Mouse (Mus musculus) forebrain, embryonic 16.5 days (tissue): Measurements from ENCODE around the gene Gimap4. TPM values are rescaled to one million over a fixed set of nuclear protein-coding genes. Genes with fewer than 3 reads are reported as not detected.

Experiments used
- ATAC-seq: fragments of 200-750 bp; cut with Nextera tagmentation; 2 replicates; pipeline ENCODE4 v1.8.0; 2017; ENCODE audit warnings: mild to moderate bottlenecking, moderate library complexity
- H3K27ac ChIP-seq: fragments of 300-500 bp; sonication (generic); 2 replicates; pipeline ENCODE4 v1.5.1; 2014; ENCODE audit warnings: low read length, control low read depth
- H3K27me3 ChIP-seq: fragments of 300-500 bp; sonication (generic); replicated peaks from 2 replicates; pipeline ENCODE4 v1.6.1; 2014; ENCODE audit warnings: low read length; ENCODE audit not compliant: control insufficient read depth, insufficient read depth
- H3K36me3 ChIP-seq: fragments of 300-500 bp; sonication (generic); 2 replicates; pipeline ENCODE4 v1.6.1; 2014; ENCODE audit not compliant: control insufficient read depth, insufficient read depth
- H3K4me1 ChIP-seq: fragments of 300-500 bp; sonication (generic); replicated peaks from 2 replicates; pipeline ENCODE4 v1.6.1; 2014; ENCODE audit warnings: low read length; ENCODE audit not compliant: control insufficient read depth, insufficient read depth
- H3K4me2 ChIP-seq: fragments of 300-500 bp; sonication (generic); 2 replicates; pipeline ENCODE4 v1.6.1; 2014; ENCODE audit warnings: mild to moderate bottlenecking, low read length, control low read depth
- H3K4me3 ChIP-seq: fragments of 300-500 bp; sonication (generic); replicated peaks from 2 replicates; pipeline ENCODE4 v1.5.1; 2014; ENCODE audit warnings: mild to moderate bottlenecking, low read length, control low read depth
- H3K9ac ChIP-seq: fragments of 300-500 bp; sonication (generic); replicated peaks from 2 replicates; pipeline ENCODE4 v1.6.1; 2014; ENCODE audit warnings: low read depth, low read length, control low read depth
- H3K9me3 ChIP-seq: fragments of 300-500 bp; sonication (generic); 2 replicates; pipeline ENCODE4 v1.6.1; 2016; ENCODE audit warnings: low read length; ENCODE audit not compliant: control insufficient read depth
- WGBS: fragments of 180-500 bp; shearing (Covaris S2); extraction: QIAGEN DNeasy Blood & Tissue Kit; methylation state at CpG from one replicate; pipeline ENCODE4 v1.1.7; 2014; 5-methylcytosine and 5-hydroxymethylcytosine counted together
- polyA plus RNA-seq: library from polyadenylated mRNA; unstranded; fragments of >200 nt; fragmentation: Nextera tagmentation; extraction: Ambion mirVana; gene quantifications from 2 replicates; pipeline ENCODE4 v1.2.1, GENCODE M21; 2015

Gene Gimap4
- polyA plus RNA-seq, 1 experiment from 2014 or later: 1.2 TPM

GRCm38 (mm10) chr6:48696830-48697554 is 12.6 kb downstream of the Gimap4 start:
- WGBS: 68% methylated on average over 4 of the region's 4 CpGs
- Histone ChIP-seq H3K4me1 (no peaks in the 10 kb centered on the region), H3K27me3 (no peaks in the 10 kb centered on the region), H3K4me2 (no peak overlapping the region), H3K4me3 (no peak overlapping the region), H3K36me3 (no peaks in the 10 kb centered on the region), H3K27ac (no peak overlapping the region), H3K9me3 (no peaks in the 10 kb centered on the region), H3K9ac (no peak overlapping the region)
- ATAC-seq: no peak

DNA sequence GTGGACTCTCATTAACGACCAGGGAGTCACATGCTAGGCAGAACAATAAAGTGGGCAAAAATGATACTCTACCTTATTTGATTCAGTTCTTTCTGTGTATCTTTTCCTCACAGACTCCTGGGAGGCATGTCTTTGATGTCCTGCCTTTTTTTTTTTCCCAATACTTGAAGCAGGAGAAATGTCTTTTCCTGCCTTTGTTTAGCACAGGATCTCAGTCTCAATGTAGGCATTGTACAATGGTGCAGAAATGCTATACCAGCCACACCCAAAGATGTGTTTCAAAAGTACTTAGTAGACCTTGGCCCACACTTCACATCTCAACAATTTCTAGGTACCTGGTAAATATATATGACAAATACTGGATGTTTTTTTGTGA is 13.2 kb downstream of the Gimap4 start:
- no peak for ATAC-seq
- H3K27me3 ChIP-seq: no peaks in the 10 kb centered on the region
- no peak overlapping the region for H3K9ac ChIP-seq
- H3K9me3 ChIP-seq: no peaks in the 10 kb centered on the region
- H3K4me3 ChIP-seq: no peak overlapping the region
- no peaks in the 10 kb centered on the region for H3K4me1 ChIP-seq
- no peaks in the 10 kb centered on the region for H3K36me3 ChIP-seq
- H3K4me2 ChIP-seq: no peak overlapping the region
- H3K27ac ChIP-seq: no peak overlapping the region
- WGBS: 33% methylated on average over 1 of the region's 1 CpGs

- H3K9ac ChIP-seq: no peak overlapping the region
- no peak overlapping the region for H3K4me3 ChIP-seq
- no peaks in the 10 kb centered on the region for H3K27me3 ChIP-seq
- H3K36me3 ChIP-seq: no peaks in the 10 kb centered on the region
- WGBS: 77% methylated on average over 7 of the region's 7 CpGs
- no peak overlapping the region for H3K4me2 ChIP-seq
- ATAC-seq: no peak
- no peaks in the 10 kb centered on the region for H3K9me3 ChIP-seq
- no peak overlapping the region for H3K27ac ChIP-seq
- no peaks in the 10 kb centered on the region for H3K4me1 ChIP-seq
Measured at GRCm38 (mm10) chr6:48698066-48698856, 13.9 kb downstream of the Gimap4 start.

- Histone ChIP-seq H3K9me3 (no peaks in the 10 kb centered on the region), H3K36me3 (no peaks in the 10 kb centered on the region), H3K4me3 (no peak overlapping the region), H3K27ac (no peak overlapping the region), H3K9ac (no peak overlapping the region), H3K4me1 (no peaks in the 10 kb centered on the region), H3K27me3 (no peaks in the 10 kb centered on the region), H3K4me2 (no peak overlapping the region)
- ATAC-seq: no peak
- 84% methylated on average over 3 of the region's 3 CpGs for WGBS
Measured at GRCm38 (mm10) chr6:48698888-48699287, 14.5 kb downstream of the Gimap4 start.

- Histone ChIP-seq H3K36me3 (no peaks in the 10 kb centered on the region), H3K9me3 (no peaks in the 10 kb centered on the region), H3K4me1 (no peaks in the 10 kb centered on the region), H3K27me3 (no peaks in the 10 kb centered on the region), H3K4me3 (no peak overlapping the region), H3K27ac (no peak overlapping the region), H3K4me2 (no peak overlapping the region), H3K9ac (no peak overlapping the region)
- ATAC-seq: no peak
- WGBS: 67% methylated on average over 5 of the region's 5 CpGs
Measured at GRCm38 (mm10) chr6:48700251-48701075, 16.1 kb downstream of the Gimap4 start.

GRCm38 (mm10) chr6:48702146-48702545 is 17.8 kb downstream of the Gimap4 start:
- ATAC-seq: no peak
- Histone ChIP-seq H3K9me3 (no peaks in the 10 kb centered on the region), H3K9ac (no peak overlapping the region), H3K4me3 (no peak overlapping the region), H3K36me3 (no peaks in the 10 kb centered on the region), H3K4me2 (no peak overlapping the region), H3K27ac (no peak overlapping the region), H3K4me1 (no peaks in the 10 kb centered on the region), H3K27me3 (no peaks in the 10 kb centered on the region)
- 87% methylated on average over 7 of the region's 7 CpGs for WGBS

DNA sequence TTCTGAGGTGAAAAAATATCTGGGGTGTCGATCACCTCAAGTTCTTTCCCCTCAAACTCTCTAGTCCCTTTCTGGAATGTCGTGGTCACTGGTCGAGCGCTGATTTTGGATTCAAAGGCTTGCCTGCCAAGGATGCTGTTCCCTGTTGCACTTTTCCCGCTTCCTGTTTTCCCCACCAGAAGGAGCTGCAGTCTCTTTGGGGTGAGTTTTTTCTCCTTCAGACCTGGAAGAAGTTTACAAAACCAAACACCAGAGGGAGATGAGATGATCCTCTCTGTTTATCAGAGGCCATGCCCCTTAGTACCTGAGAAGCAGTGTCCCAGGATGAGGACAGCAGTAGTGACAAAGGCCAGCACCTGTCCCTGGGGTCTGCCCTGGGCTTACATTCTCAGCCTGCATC is 18.3 kb downstream of the Gimap4 start:
- WGBS: 74% methylated on average over 5 of the region's 5 CpGs
- H3K27me3 ChIP-seq: no peaks in the 10 kb centered on the region
- H3K4me3 ChIP-seq: no peak overlapping the region
- H3K9me3 ChIP-seq: no peaks in the 10 kb centered on the region
- no peaks in the 10 kb centered on the region for H3K4me1 ChIP-seq
- ATAC-seq: no peak
- H3K9ac ChIP-seq: no peak overlapping the region
- no peaks in the 10 kb centered on the region for H3K36me3 ChIP-seq
- no peak overlapping the region for H3K4me2 ChIP-seq
- no peak overlapping the region for H3K27ac ChIP-seq

DNA sequence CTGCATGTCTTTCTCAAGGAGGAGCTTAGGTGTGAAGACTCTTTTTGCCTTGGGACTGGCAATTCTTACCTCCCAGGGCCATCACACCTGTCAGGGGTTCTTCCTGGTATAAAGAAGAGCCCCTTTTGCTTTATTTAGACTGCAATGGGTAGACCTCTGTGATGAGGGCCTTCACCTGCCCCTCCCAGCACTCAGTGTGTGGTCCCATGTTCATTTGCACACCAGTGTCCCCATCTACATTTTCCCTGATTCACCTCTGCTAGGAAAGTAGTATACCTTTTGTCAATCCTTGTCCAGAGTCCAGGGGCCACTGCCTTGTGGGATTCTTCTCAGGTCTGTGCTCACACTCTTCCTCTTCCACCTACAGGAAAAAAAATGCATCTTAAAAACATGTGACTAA is 19.8 kb downstream of the Gimap4 start:
- Histone ChIP-seq H3K27ac (no peak overlapping the region), H3K4me3 (no peak overlapping the region), H3K36me3 (no peaks in the 10 kb centered on the region), H3K4me2 (no peak overlapping the region), H3K9me3 (no peaks in the 10 kb centered on the region), H3K27me3 (no peaks in the 10 kb centered on the region), H3K9ac (no peak overlapping the region), H3K4me1 (no peaks in the 10 kb centered on the region)
- ATAC-seq: no peak

GRCm38 (mm10) chr6:48706130-48706529 is 21.8 kb downstream of the Gimap4 start:
- Histone ChIP-seq H3K4me2 (no peak overlapping the region), H3K4me1 (no peaks in the 10 kb centered on the region), H3K27ac (no peak overlapping the region), H3K9ac (no peak overlapping the region), H3K27me3 (no peaks in the 10 kb centered on the region), H3K9me3 (no peaks in the 10 kb centered on the region), H3K4me3 (no peak overlapping the region), H3K36me3 (no peaks in the 10 kb centered on the region)
- 38% methylated on average over 3 of the region's 3 CpGs for WGBS
- no peak for ATAC-seq
